Mouse (Mus musculus) cerebellum, adult 8-10 months (tissue): ENCODE data around the gene Sae1.

Source experiments
- DNase-seq: peaks from one replicate; pipeline ENCODE4 v3.0.0; 2022

Gene Sae1

GRCm38 (mm10) chr7:16349999-16350398 lies 37.6 kb downstream of the Sae1 start:
- no peak for DNase-seq

DNA sequence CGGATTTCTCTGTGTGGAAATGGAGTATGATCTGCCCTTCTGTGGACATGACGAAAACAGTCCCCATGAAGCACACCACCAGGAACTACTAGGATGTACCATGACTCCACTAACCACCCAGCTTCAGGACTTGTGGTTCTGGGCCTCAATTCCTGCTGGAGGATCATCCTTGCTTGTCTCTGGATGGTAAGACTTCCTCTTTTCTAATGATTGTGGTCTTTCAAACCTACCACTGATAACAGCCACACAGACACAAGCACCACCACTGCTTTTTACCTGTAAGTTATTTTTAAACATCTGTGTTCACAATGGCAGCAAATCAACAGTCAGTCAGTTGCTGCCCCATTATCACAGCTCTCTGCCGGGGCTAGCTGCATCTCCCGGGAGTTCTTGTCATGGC lies 42.3 kb downstream of the Sae1 start:
- DNase-seq = no peak

DNA sequence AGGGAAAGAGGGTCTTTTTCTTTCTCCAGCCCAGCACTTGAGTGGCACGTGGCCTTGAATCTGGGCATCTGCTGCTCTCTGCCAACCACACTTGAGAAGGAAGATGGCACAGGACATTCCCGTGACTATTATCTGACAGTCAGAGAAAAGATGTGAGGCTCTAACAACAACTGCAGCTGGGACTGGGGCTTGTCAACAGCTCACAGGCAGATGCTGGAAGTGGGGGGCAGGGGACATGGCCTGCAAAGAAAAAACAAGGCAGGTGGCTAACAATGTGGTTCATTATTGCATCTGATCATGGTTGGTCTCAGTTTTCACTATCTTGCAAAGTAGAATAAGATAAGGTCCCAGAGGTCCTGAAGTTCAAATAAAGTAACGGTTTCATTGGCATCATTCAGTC lies 43.0 kb downstream of the Sae1 start:
- no peak for DNase-seq

DNA sequence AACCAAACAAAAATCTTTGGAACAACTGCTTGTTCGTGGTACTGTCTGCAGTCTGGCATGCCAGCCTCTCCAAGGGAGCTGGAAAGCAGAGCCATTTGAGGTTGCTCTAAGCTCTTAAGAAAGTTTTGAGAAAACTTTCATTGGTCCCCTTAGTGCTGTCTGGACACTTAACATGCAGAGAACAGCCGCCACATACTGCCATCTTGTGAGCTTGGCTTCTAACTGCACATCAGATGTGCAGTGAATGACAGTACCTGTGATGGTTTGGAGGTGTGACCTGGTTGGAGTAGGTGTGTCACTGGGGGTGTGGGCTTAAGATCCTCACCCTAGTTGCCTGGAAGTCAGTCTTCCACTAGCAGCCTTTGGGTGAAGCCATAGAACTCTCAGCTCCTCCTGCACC lies 49.9 kb downstream of the Sae1 start:
- no peak for DNase-seq

GRCm38 (mm10) chr7:16329146-16329545 lies 58.5 kb downstream of the Sae1 start:
- DNase-seq = no peak

- DNase-seq = no peak
Measured at GRCm38 (mm10) chr7:16326607-16326971, 61.0 kb downstream of the Sae1 start.

DNA sequence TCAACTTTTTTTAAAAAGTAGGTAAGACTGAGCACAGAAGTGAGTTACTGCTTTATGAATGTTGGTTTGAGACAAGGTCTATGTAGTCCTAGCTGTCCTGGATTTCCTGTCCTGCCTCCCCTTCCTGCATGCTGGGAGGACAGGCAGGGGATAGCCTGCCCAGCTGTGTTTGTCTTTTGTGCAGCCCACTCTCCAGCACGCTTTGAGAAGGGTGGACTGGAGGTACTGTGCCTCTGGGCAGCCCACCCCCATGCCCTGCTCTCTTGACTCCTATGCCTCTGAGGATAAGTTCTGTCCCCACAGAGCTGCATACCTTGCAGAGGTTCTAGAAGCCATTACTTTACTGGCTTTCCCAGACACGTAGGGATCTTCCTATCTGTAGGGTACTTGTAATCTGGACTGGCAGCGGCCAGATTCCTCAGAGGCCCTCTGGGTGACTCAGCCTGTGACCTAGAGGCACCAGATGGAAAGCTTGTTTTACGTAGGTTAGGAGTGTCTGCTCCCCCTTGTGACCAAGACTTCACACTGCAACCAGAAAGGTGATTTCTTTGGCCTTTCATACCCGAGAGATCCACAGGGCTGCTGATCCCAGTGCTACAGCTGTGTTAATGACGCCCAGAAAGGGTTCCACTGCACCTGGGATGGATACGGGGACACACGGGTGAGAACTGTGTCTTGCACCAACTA lies 61.5 kb downstream of the Sae1 start:
- DNase-seq = peak; percentile 74

GRCm38 (mm10) chr7:16324661-16325060 lies 62.9 kb downstream of the Sae1 start:
- no peak for DNase-seq

GRCm38 (mm10) chr7:16320479-16320878 lies 67.1 kb downstream of the Sae1 start:
- no peak for DNase-seq

- no peak for DNase-seq
Measured at GRCm38 (mm10) chr7:16319216-16319615, 68.4 kb downstream of the Sae1 start.

- DNase-seq = no peak
Measured at GRCm38 (mm10) chr7:16317094-16317493, 70.5 kb downstream of the Sae1 start.

- DNase-seq = no peak
Measured at GRCm38 (mm10) chr7:16315222-16315759, 72.3 kb downstream of the Sae1 start.

GRCm38 (mm10) chr7:16314221-16314775 lies 73.3 kb downstream of the Sae1 start:
- DNase-seq = no peak

DNA sequence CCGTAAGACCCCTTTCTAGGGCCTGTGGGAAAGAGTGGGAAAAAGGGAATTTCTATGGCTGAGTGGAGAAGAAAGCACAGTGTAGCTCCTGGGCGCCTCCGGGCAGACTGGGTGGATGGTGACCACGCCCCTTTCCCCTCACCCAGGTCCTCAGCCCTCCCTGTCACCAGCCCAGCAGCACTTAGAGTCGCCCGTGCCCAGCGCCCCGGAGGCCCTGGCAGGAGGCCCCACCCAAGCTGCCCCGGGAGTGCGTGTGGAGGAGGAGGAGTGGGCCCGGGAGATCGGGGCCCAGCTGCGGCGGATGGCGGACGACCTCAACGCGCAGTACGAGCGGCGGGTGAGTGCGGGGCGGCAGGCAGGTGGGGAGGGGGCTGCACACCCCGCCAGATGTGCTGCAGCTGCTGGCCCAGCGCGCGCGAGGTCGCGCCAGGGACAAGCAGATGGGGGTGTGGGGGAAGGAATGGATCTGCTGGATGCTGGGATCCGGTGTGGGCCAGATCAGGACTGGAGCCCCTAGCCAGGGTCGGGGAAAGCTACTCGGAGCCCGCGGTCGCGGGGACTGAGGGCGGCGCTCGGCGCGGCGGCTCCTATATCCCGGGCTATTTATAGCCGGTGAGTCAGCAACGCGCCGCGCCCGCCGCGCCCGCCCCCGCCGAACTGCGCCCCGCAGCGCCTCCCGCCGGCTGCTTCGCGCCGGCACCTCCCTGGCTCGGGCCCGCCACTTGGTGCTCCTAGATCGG lies 74.0 kb downstream of the Sae1 start:
- DNase-seq = peak; percentile 82

DNA sequence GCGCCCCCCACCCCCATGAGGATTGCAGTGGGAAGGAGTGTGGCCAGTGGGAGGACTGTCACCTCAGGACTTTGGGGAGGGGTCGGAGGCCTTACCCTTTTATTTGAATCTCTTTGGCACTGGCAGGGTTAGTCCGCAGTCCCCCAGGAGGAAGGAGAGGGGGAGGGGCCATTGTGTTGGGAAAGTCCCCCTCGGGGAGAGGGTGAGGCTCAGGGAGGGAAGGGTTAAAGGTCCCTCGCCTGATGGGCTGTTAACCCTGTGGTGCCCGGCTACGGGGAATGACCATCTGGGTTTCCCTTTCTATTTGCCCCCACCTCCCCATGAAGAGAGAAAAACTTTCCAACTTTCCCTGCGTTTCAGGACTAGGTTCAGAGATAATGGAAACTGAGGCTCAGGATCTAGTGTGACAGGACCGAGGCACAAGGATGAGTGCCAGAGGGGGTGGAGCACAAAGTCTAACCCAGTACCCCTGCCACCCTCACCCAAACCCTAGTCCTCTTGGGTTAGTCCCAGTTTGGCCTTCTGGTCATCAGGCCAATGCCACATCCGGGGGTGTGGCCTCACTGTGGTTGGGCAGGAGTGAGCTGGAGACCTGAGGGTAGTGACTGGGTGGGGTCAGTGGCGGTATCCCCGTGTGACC lies 74.8 kb downstream of the Sae1 start:
- DNase-seq = peak; percentile 51

- DNase-seq = peak; percentile 53
Measured at GRCm38 (mm10) chr7:16312011-16312671, 75.5 kb downstream of the Sae1 start.

- DNase-seq = no peak
Measured at GRCm38 (mm10) chr7:16311453-16312004, 76.1 kb downstream of the Sae1 start.

DNA sequence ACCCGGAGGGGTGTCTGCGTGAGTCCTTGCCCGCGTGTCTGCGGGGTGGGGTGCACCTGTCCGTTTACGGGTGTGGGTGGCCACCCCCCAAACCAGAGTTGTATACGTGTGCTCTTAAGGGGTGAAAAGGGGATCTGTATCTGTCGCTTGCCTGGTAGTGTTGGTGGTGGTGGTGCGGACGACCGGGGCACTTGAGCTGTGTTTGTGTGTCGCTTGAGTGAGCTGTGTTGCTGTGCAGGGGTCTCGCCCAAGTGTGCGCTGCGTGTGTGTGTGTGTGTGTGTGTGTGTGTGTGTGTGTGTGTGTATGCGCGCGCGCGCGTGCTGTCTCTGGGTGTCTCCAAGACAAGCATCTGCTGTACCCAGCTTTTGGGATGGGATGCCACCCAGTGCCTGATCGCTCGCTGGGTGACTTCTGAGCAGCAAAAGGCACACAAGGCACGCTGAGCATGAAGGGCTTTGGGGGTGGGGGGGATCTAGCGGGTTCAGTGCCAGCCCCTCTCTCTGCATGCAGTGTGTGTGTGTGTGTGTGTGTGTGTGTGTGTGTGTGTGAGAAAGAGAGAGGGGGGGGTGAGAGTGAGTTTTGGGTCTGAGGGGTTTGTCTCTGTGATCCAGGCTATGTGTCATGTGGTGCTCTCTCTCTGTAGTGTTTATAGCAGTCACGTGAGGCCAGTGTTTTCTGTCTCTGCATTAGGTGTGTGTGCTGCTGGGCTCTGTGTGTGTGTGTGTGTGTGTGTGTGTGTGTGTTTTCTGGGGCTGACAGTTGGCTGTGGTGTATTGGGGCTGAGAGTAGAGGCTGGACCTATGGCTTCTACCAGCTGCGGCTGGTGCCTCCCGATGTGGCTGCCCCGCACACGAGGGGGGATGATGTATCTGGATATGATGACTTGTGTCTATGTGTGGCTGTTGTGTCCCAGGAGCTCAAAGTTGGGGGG lies 76.8 kb downstream of the Sae1 start:
- peak; percentile 48 for DNase-seq

DNA sequence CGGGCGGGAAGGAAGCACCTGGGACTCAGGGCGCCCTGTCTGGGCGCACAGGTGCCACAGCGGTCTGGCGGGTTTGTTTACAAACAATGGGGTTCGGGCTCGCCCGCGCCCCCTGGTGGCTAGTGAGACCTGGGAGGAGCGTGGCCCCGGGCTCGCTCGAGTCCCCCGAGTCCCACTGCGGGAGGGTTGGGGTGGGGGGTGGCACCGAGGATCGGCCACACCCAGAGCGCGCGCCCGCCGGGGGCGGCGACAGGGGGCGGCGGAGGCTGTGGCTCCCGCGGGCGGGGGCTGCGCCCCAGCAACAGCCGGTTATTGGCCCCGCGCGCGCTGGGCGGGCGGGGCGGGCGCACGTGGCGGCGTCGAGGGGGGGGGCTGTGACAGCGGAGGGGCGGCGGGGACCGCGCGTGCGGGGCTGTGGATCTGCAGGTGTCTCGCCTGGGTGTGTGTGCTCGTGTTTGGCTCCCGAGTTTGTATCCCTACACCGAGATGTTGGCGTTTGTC lies 77.5 kb downstream of the Sae1 start:
- DNase-seq = peak; percentile 90

DNA sequence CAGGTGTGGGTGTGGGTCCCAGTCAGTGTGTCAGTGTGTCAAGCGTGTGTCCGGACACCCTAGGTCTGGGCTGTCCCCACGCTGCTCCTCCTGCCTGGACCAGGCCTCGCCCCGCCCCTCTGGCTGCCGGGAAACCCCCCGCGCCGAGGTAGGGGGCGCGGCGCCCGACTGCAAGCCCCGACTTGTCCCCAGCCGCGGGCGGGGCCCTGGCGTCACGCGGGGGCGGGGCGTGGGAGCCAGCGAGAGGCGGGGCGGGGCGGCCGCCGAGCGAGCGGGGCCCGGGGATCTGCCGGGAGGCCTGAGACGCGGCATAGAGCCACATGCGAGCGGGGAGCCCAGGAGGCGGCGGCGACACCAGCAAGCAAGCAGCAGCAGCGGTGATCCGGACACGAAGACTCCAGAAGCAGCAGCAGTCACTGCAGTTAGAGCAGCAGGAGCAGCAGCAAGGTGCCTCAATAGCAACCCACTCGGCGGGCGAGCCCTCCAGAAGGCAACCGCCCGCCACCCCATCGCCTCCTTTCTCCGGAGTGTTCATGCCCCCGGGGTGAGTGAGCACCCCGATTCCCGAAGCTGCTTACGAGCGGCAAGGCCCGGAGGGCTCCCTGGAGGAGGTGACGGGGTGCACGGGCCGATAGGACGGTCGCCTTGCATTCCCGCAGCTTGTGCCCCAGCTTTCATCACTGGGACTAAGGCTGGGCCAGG lies 78.1 kb downstream of the Sae1 start:
- peak; percentile 89 for DNase-seq
